Mouse (Mus musculus) gastrocnemius, adult 2 months (tissue): Measurements from ENCODE around the gene Slc5a10. TPM values are rescaled to one million over a fixed set of nuclear protein-coding genes. Genes with fewer than 3 reads are reported as not detected.

ENCODE experiments used
- DNase-seq: peaks from one replicate; pipeline ENCODE4 v3.0.0; 2022
- H3K27ac ChIP-seq: fragments of 200-600 bp; 2 replicates; pipeline ENCODE4 v1.8.1; 2022; ENCODE audit warnings: mild to moderate bottlenecking
- H3K4me3 ChIP-seq: fragments of 200-600 bp; 2 replicates; pipeline ENCODE4 v1.8.1; 2022; ENCODE audit warnings: mild to moderate bottlenecking, moderate library complexity
- CTCF ChIP-seq: fragments of 200-600 bp; IDR thresholded peaks from 2 replicates; pipeline ENCODE4 v1.8.1; 2022; ENCODE audit warnings: antibody characterized with exemption, mild to moderate bottlenecking, moderate library complexity
- intact Hi-C: fragments of 180-260 bp; cut with DNase I; formaldehyde crosslinking; loops from one replicate; pipeline ENCODE4 v1.15.1; 2025
- total RNA-seq, 2 experiments: library from RNA; stranded (reverse); gene quantifications; 2 replicates each; pipeline ENCODE4 v1.2.3; 2021

The Slc5a10 gene
- total RNA-seq, 2 experiments from 2014 or later: not detected

GRCm38 (mm10) chr11:61659011-61659858, 61.4 kb downstream of the Slc5a10 start:
- DNase-seq: peak; percentile 38
- peak overlapping the region; percentile 48 for H3K27ac ChIP-seq
- intact Hi-C loops: no loop called here
- no peak overlapping the region; the same call in 1 of the 2 replicates for H3K4me3 ChIP-seq
- TF ChIP-seq CTCF: no peak

- peak overlapping the region; percentile 48 for H3K27ac ChIP-seq
- no peak for DNase-seq
- 0 out of 2 replicates have a peak overlapping the region, but pooled peaks have one; percentile 7 for H3K4me3 ChIP-seq
- no peak for TF ChIP-seq CTCF
- intact Hi-C loops: no loop called here
Measured at GRCm38 (mm10) chr11:61658360-61658922, 62.2 kb downstream of the Slc5a10 start.

- intact Hi-C loops: no loop called here
- TF ChIP-seq CTCF: no peak
- no peak for DNase-seq
- Histone ChIP-seq H3K4me3 (no peak overlapping the region), H3K27ac (no peak overlapping the region)
Measured at GRCm38 (mm10) chr11:61657432-61657831, 63.2 kb downstream of the Slc5a10 start.

- intact Hi-C loops: no loop called here
- H3K27ac ChIP-seq: no peak overlapping the region
- no peak for TF ChIP-seq CTCF
- no peak for DNase-seq
- H3K4me3 ChIP-seq: no peak overlapping the region
Measured at GRCm38 (mm10) chr11:61656148-61656850, 64.3 kb downstream of the Slc5a10 start.

- H3K27ac ChIP-seq: no peak overlapping the region
- TF ChIP-seq CTCF: no peak
- intact Hi-C loops: no loop called here
- peak; percentile 10 for DNase-seq
- no peak overlapping the region for H3K4me3 ChIP-seq
Measured at GRCm38 (mm10) chr11:61655649-61656048, 65.0 kb downstream of the Slc5a10 start.

GRCm38 (mm10) chr11:61654786-61655311, 65.8 kb downstream of the Slc5a10 start:
- no peak for DNase-seq
- no peak for TF ChIP-seq CTCF
- intact Hi-C loops: no loop called here
- Histone ChIP-seq H3K27ac (no peak overlapping the region), H3K4me3 (peak overlapping the region; percentile 68)

GRCm38 (mm10) chr11:61653568-61653967, 67.1 kb downstream of the Slc5a10 start:
- H3K27ac ChIP-seq: peak overlapping the region; percentile 77
- intact Hi-C loops: no loop called here
- DNase-seq: no peak
- no peak for TF ChIP-seq CTCF
- peak overlapping the region; percentile 68 for H3K4me3 ChIP-seq

GRCm38 (mm10) chr11:61652686-61653447, 67.8 kb downstream of the Slc5a10 start, which contains the start of gene Grap:
Gene Grap (plus strand): TSS chr11:61653265.
- intact Hi-C loops: no loop called here
- TF ChIP-seq CTCF: no peak
- DNase-seq: no peak
- Histone ChIP-seq H3K27ac (peak within 1 kb of the TSS; percentile 77), H3K4me3 (peak within 1 kb of the TSS; percentile 68)

- intact Hi-C loops: no loop called here
- no peak for DNase-seq
- Histone ChIP-seq H3K27ac (peak overlapping the region; percentile 77), H3K4me3 (no peak overlapping the region)
- no peak for TF ChIP-seq CTCF
Measured at GRCm38 (mm10) chr11:61652216-61652615, 68.4 kb downstream of the Slc5a10 start.

GRCm38 (mm10) chr11:61650470-61651265, 70.0 kb downstream of the Slc5a10 start:
- no peak for DNase-seq
- no peak overlapping the region for H3K27ac ChIP-seq
- H3K4me3 ChIP-seq: no peak overlapping the region
- no peak for TF ChIP-seq CTCF
- intact Hi-C loops: no loop called here

GRCm38 (mm10) chr11:61649626-61650025, 71.0 kb downstream of the Slc5a10 start:
- DNase-seq: no peak
- no peak for TF ChIP-seq CTCF
- intact Hi-C loops: no loop called here
- Histone ChIP-seq H3K27ac (no peak overlapping the region), H3K4me3 (no peak overlapping the region)
